Mouse (Mus musculus) layer of hippocampus, adult 9-10 months (tissue): ENCODE measurements around the gene Hdac7.
"Not testable (repeated sequence)": the region's sequence is repeated elsewhere in the genome, so short reads cannot be mapped to it uniquely, and the experiment has no call there.

Experiments used
- DNase-seq: peaks from one replicate; pipeline ENCODE4 v3.0.0; 2022; ENCODE audit warnings: low spot score

Hdac7 gene

DNA sequence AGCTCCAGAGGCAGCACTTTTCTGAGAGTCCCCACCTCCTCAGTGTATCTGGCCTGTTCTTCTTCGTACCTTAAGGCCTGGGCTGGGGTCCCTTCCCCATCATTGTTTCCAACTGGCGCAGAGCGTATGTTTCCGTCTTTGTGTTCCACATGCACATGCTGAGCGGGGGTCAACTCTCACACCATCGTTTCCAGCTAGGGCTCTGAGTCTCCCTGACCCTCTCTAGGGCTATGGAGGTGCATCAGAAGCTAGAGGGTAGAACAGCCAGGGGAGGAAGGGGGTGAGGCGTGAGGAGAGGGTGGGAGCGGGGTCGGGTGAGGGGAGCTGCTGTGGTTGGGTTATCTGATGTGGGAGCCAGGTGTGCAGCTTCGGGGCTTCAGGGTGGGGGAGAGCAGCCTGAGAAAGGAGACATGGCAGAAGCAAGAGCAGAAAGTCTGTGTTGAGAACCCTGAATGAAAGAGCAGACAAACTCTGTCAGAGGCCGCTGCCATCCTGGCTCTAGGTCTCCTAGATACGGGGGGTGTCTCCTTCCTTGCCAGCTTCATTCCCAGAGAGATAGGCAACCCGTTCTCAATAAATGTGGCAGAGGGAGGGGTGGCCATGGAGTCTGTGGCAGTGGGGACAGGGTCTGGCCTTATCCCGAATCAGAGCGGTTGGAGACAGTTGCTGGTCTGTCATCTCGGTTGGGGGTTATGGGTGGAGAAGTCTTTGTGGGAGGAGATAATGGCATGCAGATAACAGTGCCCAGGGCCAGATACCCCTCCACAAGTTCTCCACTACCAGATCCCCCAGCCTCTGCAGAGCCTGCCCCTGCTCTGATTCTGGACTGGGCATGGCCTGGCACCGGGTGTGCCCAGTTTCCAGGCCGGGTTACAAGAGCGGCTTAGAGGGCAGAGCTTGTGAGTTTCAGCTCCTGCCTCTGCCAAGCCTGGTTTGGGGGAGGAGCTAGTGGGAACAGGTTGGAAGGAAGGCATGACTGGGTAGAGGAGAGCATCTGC, at the start of gene Hdac7:
Gene Hdac7, minus strand, starts transcription at position 466 of the 998 bp plus-strand sequence.
- DNase-seq: no peak

DNA sequence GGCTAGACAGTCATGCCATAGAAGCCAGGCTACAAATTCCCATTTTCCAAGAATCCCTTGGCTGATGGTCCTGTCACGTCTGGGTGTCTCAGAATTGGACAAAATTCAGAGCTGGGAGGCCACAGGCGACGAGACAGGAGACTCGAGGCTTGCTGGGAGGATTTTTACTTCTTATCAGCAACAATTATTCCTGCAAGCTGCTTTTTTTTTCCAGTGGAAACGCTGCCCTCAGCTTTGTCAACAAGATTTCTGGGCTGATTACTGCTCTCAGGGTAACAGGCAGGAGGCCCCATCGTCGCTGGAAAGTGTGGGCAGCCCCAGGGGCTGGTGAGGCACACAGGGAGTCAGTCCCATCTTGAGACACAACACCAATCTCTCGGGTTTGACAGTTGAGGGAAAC, 48.2 kb upstream of the Hdac7 start:
- no peak for DNase-seq

DNA sequence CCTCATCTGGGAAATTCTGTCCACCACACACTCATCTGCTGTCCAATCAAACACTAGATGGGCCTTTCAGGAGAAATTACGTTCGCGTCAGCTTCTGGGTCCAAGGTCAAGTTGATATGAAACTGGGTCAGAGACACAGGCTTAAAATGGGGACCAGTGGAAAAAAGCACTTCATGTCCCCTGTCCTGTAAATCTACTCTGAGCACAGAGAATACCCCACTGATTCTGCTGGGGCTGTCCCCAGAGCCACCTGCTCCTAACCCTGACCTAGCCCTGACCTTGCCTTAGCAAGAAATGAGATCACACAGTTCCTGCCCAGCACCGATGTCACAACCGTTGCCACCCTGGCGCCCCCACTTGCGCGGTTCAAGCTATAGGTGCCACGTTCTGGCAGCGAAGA, 46.1 kb upstream of the Hdac7 start:
- DNase-seq: no peak

DNA sequence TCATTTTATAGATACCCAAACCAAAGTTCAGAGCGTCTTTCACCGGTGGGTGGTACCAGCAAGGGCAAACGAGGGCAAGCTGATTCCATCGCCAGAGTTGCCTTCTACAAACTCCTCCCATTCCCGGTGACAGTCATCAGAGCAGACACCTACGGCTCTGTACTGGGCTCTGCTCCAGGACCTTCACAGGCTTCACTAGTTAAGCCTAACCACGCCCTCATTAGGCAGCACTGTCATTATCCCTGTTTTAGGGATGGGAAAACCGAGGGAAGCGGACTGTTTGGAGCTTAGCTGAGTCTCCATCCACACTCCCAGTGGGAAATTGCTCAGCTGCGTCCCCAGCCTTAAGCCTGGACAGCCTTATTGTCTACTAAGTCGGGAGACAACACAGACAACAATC, 45.7 kb upstream of the Hdac7 start:
- DNase-seq: no peak

DNA sequence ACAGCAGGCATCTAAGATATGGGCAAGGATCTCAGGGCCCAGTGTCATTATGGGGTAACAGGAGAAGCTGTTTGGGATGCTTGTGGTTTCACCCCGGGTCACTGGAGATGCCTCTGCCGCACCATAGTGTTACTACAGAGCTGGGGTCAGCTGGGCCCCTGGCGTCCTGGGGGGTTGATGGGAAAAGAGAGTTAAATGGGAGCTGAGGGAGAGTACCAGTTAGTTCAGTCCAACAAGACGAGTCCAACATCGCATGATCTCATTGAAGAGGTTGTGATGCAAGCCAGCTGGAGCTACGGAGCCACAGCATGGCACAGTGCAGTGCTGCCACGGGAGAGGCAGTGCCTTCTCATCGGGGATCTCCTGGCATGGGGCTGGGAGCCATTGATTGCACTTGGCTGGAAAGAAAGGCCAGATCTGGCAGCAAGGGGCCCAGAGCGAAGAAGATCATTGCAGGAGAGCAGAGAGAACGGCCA, 43.3 kb upstream of the Hdac7 start:
- DNase-seq: no peak

DNA sequence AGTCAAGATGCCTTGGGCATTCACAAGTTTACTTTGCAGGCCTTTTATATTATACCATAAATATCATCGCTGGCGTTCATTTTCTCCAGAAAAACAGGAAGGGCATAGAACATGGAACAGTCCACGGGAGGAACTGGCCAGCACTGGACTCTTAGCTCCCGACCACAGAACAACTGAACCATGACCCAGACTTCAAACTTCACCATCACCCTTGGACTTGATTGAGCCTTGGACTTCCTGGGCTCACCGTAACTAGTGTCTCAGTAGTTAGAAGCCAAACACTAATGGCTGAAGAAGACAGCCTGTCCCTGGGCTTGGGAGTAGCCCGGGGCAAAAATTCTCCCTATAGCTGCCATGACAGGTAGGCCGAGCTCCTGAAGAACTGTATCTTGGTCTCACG, 37.1 kb upstream of the Hdac7 start:
- no peak for DNase-seq

DNA sequence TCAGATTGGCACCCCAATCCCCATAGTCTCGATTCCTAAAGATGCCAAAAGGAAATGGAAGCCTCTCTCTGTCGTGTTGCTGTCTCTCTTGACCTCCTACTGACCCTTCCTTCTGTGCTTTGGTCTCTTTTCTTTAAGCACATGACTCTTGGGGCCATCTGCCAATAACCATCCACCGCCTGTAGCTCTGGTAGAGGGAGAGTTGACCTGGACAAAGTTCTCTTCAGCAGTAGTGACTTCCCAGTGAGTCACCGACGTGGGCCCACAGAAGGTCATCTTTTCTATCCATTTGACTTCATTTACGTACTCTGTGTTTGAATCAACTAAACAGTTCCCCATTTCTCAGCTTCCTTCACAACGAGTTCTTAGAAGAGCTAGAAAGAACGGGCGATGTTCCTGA, 36.1 kb upstream of the Hdac7 start:
- no peak for DNase-seq

DNA sequence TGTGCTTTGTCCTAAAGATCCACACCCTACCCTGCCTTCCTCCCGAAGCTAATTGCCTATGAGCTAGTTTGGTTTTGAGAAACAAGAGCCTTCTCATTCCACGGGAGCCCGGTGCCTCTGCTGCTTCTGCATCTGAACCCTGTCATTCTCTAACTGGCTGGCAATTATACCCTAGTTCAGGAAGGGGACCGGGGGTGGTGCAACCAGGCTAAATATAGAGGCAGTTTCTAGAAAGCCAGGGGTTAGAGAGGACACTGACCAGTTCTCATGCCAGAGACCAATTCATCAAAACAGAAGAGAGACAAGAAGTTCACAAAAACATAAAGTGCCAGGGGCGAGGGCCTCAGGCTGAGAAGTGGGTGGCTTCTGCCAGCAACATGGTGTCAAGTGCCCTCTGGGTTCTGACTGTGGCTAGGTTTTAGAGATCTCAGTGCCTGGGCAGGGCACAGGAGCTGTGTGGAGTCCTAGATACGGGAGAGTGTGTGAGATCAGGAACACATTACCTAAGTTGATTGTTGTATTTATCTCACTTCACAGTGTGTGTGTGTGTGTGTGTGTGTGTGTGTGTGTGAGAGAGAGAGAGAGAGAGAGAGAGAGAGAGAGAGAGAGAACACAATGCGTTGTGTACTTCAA, 34.5 kb upstream of the Hdac7 start:
- no peak for DNase-seq

DNA sequence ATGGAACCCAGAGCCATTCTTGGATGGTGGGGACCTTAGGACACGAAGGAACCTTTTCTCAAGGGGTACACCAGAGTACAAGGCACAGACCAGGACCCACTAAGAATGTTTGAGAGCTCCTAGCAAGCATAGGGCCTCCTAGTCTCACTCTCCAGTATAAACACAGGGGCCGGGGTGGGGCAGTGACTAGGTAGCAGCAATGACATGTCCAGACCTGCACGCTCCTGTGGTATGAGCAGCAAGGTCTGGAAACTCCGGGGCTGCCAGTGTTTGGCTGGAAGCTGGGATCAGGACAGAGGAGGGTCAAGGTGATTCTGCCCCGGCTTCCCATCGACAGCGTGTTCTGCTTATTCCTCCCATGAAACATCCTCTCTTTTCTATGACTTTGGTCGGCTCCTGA, 31.5 kb upstream of the Hdac7 start:
- no peak for DNase-seq

DNA sequence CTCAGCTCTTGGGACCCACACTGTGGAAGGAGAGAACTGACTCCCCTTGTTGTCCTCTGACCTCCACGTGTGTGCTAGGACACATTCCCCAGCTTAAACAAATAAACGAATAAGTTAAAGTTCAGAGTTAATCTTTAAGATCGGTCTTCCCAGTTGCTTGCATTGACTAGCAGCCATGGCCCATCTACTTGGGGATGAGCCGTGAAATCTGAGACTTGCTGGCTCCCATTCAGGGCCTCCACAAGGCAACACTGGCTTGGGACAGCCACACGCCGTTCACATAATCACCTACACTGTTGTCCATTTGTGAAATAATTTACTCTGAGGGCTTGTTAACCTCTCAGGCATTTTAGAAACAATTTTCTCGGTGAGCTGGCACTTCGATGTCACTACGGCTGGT, 29.4 kb upstream of the Hdac7 start:
- DNase-seq: no peak

DNA sequence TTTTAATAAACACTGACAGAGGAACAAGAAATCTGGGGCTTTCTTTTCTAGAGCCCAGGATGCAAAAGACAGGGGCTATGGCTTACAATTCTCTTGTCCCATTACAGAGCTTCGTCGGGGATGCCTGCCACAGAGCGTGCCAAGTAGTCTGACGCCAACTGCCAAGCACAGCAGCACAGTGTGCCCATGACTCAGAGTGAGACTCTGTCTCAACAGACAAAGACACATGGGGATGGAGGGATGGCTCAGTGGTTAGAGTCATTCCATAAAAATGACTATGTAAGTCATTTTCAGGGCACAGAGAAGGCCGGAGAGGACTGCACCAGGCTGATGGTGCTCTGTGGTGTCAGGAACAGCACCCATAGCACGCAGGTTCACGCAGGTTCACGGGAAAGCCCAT, 27.9 kb upstream of the Hdac7 start:
- DNase-seq: peak; percentile 40

DNA sequence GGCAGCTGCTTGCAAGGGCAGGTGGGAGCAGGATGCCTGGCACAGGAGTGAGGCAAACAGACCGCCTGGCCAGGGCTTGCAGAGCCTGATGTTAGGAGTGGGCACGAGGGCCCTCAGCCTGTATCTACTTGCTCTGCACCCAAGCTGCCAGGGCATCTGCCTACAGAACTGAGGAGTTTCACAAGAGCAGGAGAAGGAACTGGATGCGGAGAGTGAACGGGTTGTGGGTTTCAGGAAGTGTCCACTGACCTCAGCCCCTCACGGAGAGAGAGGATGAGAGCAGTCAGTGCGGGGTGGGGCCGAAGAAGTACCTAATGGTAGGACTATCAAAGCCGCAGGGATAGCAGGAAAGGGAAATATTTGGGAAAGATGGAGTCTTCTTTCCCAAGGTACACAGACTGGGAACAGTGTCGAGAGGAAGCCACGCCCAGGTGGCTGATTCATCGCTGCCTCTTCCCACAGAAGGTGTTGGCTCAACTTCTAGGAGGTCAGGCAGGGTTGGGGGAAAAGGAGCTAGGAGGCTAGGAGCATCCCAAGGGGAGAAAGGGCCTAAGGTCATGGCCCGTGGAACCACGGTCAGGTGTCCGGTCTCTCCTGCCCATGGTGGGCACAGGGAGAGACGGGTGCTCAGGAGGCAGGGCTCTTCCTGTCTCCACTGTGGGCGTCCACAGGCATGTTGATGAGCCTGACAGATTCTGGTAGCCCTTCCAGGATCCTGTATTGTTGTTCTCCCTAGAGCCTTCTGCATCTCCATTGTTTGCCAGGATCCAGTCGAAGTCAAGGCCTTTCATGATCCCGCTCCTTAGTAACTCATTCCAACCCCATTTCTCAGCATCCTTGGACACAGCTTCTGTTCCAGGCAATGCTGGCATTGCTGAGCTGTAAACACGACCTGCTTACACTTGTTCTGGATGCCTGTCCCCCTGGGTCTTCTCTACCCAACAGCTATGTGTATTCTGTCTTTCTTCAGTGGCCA, 27.0 kb upstream of the Hdac7 start:
- no peak for DNase-seq

DNA sequence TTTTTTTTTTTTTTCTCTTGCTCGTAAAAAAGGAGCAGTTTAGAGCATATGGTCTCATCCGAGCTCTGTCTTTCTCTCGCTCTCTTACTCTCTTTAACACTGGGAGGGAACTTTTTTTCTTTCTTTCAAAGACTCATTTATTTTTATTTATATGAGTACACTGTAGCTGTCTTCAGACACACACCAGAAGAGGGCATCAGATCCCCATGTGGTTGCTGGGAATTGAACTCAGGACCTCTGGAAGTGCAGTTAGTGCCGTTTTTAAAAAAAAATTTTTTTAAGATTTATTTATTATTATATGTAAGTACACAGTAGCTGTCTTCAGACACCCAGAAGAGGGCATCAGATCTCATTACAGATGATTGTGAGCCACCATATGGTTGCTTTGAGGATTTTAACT, 25.8 kb upstream of the Hdac7 start:
- DNase-seq: not testable (repeated sequence)

DNA sequence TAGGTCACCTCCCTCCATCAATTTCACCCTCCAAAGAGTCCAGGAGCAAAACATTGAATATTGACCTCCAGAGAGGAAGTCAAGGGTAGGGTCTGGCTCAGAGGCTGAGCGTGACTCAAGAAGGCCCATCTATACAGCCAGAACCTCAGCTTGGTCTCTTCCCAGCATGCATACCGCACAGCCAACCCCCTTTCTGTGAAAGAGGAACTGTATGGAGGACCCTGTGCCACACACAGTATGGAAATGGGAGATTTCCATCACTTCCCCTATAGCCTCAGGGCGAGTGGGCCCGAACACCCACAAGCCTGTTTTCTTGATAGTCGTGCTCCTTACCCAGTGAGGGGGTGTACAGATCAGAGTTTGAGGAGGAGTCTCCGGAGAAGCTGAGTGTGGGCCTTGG, 24.7 kb upstream of the Hdac7 start:
- DNase-seq: no peak

DNA sequence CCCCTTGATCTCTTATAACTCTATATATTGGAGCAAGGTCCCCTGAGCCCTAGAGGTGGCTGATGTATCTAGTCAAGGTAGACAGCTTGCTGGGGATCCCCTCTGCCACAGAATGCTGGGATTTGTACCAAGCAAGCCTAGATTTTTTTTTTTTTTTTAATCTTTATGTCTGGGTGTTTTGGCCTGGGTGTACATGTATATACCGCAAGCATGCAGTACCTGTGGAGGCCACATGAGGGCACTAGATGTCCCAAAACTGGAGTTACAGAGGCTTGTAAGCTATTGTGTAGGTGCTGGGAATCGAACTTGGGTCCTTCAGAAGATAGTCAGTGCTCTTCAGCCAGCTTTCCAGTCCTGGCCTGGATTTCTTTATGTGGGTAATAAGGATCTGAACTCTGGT, 21.7 kb upstream of the Hdac7 start:
- no peak for DNase-seq

DNA sequence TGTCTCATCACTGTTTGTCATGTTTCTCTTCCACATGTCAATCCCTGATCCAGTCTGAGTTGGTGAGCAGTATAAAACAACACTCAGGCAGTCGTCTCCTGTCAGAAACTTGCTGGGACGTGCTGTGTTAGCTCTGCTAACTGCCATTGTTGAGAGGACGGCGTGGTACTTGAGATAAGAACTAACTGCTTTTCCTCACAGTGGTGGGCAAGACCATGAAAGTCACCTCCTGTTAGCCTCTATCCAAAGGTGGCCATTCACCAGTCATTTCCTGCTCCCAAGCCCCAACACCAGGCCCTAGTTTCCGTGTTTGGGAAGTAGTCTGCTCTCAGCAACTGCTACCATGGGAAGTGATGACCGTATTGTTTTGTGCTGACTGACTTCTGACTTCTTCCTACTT, 20.9 kb upstream of the Hdac7 start:
- DNase-seq: no peak

DNA sequence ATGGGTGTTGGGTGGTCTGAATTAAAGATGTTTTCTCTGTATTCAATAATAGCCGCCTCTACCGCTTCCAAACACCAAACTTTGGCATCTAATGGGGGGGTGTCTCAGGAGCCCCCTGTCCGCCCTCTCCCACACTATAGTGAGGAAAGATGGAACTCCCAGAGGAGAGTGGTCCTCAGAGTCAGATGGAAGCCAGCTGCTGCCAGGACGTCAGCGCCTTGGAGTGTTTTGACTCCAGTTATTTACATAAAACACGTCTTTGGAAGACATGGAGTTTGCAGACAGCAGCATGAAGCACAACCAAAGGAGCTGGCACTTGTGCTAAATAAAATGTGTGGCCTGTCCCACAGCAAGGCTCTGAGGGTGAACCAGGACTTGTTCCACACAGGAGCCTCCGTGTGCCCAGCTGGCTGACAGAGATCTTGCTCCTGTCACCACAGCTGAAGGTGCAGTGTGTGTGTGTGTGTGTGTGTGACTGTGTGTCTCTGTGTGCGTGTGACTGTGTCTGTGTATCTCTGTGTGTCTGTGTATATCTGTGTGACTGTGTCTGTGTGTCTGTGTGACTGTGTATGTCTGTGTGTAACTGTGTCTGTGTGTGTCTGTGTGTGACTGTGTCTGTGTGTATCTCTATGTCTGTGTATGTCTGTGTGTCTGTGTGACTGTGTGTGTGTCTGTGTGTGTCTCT, 20.2 kb upstream of the Hdac7 start:
- no peak for DNase-seq

DNA sequence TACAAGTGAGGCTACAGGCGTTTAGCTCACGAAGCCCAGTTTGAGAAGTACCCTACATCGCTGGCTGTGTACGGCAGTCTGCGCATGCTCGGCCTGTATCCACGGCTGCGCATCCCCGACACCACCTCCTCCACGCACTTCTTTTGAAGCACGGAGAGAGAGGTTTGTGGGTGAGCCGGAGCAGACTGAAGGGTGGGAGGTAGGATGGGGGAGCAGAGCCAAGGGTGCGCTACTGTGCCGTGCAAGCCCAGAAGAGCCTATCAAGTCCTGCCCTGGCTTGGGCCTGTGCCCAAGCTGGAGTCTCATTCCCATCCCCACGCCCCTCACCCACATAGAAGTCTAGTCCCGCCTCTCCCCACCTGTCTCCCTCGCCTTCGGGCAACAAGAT, 19.2 kb upstream of the Hdac7 start:
- DNase-seq: no peak

DNA sequence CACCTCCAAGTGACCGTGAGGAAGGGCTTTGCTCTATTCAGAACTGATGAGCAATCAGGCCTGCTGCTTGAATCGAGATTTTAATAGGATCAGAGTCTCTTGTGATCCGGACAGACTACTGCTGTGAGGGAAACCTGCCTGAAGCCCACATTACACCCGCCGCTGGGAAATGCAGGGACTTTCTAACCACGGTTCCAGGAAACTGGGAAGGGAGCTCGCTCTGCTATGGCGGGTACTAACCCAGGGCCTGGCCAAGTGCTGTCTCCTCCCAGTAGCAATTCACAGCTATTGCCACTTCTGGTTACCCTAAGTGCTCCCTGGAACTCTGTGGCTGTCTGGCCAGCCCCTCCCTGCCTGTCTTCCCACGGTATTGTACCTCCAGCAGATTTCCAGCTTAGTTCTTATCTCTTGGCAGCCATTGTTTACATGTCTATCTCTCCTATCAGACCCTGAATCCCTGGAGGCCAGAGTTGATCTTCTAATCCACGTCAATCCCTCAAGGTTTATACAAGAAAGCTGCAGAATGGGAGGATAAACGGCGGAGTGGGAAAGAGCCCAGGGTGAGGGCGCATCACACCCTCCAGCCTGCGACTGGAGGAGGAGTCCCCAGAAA, 18.7 kb upstream of the Hdac7 start:
- no peak for DNase-seq

DNA sequence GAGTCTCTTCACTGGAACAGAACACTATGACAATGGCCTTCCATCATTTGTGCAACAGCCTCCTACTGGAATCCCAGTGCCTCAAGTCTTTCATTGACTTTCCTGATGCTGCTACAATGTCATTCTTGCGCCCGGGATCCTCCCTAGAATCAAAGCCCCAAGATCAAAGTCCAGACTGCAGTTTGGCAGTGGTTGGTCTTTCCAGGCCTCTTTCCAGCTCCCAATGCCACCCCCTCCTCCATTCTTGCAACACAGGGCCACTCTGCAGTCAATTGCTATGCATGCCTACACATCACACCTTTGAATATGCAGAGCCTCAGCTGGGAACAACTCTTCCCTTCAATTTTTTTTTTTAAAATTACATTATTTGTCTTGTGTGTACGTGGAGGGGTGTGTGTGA, 16.1 kb upstream of the Hdac7 start:
- no peak for DNase-seq

DNA sequence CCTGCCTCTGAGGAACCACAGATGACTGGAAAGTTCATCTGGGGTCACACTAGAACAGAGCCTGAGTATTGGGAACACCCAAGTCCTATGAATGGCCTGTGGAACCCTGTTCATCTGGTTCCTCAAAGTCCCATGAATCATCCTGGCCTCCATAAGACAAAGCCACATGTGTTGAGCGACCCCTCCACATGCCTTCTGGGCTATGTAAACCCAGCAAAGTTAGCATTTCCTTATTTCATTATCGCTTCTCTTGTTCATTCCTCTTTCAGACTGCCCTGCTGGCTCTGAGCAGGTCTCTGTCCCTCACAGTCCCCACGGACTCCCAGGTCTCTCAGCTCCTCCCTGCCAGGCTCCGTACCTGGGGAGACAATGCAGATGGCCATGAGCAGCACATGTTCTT, 14.1 kb upstream of the Hdac7 start:
- DNase-seq: no peak
